Mouse (Mus musculus): ENCODE measurements around the gene Atoh8.

Gene Atoh8

DNA sequence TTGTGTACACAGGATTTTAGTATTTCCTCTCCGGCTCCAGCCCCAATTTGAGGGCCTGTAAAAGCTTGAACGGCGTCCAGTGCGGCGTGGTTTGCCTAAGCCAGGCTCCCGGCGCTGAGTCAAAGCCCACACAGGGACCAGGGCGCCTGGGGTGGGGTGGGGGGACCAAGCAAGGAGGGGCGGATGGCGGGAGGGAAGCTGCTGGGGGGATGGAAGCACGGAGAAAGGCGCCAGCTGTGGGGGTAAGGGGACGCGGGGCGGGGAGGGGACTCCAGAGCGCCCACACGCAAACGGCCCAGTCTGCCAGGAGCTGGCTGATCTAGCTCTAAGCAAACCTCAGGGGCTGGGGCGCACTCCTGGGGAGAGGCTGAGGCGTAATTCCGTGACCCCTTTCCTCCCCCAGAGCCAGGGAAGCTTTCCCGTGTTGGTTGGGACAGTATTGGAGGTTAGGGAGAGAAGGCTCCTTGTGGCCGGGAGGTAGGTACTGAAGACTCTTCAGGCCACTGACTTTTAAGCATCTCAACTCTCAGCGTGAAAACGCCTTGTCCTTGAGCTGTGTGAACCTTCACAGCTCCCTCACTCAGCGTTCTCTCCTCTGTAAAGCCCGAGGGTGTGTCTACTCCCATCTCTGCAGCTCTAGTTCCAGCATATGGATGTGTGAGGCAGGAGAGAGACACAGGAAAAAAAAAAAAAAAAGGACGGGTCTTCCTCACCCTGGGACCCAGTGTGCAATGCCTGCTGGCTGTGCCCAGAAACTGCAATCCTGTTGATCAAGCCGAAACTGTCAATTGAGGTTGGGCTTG, 46.1 kb downstream of the Atoh8 start:
- no peak for DNase-seq

DNA sequence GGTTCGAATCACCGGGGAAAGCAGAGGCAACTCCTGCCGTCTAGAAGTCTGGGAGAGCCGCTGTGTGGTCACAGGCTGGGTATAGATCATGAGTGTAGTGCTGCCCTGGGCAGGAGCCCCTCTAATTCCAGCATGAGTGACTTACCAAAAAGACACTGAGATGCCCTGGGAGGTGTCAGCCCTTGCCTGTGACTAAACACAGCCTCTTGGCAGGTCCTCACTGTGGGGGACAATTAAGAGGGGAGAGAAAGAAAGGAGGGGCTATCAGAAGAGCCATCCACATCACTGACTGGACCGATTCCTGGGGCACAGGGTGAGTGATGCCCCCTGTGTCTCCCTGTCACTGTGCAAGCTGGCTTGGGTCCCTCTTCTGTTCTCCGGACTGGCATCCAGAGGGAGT, 48.6 kb downstream of the Atoh8 start:
- DNase-seq = no peak

DNA sequence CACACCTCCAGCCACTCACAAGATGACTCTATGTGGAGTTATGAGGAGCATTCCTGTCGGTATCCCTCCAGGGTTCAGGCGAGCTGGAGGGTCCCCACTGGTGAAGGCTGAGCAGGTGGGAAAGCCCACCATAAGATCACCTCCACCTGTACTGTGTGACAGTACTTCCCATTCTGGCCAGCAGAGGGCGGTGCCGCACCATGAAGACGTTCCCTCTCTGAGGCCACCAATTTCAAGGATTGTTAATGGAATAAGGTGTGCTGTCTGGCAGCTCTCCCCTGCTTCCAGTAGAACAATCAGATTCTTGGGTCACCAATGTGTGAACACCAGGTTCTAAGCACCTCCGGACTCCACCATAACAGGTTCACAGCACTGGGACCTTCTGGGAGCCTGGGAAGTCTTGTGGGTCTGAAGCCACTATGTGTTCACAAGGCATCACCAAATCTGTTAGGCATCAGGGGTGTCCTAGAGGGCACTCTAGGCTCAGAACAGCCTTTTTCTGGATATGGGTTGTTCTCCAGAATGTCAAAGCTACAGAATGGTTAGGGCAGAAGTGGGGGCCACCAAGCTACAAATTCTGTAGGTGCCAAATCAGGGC, 49.4 kb downstream of the Atoh8 start:
- peak; percentile 78 for DNase-seq

DNA sequence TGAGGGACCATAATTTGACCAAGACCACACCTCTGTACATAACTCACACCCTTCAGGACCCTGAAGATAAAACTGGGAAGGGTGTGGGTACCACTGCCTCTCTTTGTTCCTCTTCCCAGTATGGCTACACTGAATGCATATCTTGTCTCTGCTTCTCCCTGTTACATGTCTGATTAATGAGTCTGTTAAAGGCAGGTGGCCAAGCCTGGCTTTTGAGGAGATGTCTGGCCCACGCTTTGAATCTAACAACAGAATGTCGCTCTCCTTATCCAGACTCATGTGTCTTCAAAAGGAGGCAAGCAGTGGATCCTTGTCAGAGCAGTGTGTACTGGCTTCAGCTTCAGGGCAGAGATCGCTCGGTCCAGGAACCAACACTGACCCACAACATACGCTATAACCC, 50.8 kb downstream of the Atoh8 start:
- DNase-seq = no peak

DNA sequence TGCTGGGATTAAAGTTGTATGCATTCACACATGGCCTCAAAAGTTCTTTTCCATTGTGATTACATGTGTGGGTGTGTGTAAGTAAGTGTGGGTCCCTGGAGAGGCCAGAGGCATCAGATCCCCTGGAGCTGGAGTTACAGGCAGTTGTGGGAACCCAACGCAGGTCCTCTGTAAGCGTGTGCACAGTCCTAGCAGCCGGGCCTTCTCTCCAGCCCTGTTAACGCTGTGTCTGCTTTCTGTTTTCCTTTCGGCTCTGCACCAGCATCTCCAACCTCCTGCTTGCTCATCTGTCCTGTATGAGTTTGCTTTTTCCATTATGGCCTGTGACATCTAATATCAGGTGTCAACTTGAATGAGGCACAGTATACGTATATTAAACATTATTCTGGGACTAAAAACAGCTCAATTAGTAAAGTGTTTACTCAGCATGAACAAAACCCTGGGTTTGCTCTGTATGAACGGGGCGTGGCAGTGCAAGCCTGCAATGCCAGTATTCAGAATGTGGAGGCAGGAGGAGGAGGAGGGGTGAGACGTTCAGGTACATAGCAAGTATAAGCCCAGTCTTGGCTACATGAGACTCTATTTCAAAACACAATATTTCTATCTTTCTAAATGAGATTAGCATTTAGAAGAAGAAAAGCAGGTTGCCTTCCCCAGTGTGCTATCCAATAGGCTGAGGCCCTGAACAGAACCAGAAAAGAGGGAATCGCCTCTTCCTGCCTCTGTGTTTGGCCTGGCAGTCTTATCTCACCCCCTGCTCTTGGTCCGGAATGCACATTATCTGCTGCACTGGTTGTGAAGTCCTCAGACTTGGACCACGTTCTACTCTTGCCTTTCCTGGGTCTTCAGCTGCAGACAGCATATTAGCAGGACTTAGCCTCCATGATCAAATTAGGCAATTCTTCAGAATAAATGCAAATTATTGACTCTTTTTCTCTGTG, 55.5 kb downstream of the Atoh8 start:
- no peak for DNase-seq

DNA sequence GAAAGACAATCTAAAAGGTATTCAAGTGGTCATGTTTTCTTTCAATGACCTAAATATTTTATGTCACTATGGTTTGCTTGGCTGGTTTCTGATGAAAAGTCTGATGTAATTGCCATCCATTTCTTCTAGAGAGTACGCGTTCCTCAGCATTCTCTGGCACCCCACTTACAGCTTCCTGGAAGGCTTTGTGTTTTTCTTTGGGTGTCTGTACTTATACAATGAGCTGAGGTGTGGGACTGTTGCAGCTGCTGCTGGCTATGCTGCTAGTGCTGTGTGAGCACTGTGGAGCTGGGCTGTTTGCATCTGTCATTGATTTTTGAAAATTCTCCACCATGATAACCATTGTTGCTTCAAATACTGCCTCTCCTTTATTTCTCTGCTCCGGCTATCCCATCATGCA, 56.4 kb downstream of the Atoh8 start:
- no peak for DNase-seq

DNA sequence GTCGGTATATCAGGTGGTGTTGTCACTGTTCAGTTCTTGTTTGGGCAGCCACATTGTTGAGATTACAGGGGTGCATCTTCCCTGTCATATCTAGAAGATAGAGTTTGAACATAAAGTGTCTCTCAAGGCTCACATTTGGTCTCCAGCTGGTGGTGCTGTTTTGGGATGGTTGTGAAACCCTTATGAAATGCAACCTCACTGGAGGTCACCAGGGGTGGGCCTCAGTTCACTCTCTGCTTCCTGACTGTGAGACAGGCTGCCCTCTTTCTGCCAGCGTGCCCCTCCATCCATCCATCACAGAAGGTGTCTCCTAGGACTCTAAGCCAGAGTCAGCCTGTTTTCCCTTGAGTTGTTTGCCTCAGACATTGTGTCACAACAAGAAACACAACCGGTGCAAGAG, 58.0 kb downstream of the Atoh8 start:
- DNase-seq = no peak

DNA sequence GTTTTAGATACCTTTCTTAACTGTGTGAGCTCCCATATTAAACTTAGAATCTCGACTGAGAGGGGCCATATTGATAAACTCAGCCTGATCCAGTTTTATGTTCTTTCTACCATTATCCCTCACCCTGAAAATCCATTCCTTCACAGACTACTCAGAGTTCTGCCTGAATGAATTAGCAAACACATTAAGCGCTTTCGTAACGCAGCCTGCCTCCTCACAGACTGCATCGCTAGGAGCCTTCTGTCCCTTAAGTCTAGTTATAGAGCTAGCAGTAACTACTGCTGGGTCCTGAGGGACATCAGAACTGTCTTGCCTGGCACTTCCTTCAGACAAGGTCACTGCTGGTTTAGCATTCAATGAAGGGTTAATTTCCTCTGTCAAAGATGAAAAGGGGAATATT, 59.4 kb downstream of the Atoh8 start:
- no peak for DNase-seq

DNA sequence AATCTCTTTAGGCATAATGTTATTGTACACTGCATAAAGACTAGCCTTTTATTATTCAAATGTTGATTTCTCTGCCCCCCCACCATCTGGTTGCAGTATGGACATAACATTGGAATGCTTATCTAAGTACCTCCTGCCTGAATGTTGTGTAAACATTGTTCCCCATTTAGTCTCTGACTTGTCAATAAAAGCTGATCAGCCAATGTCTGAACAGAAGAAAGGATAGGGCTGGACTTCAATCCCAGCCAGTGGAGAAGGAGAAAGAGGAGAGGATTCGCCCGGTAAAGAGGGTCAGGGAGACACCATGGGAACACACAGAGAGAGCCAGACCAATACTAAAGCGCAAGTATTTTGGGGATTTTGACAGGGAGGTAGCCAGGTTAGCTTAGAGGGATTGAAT, 60.0 kb downstream of the Atoh8 start:
- no peak for DNase-seq

DNA sequence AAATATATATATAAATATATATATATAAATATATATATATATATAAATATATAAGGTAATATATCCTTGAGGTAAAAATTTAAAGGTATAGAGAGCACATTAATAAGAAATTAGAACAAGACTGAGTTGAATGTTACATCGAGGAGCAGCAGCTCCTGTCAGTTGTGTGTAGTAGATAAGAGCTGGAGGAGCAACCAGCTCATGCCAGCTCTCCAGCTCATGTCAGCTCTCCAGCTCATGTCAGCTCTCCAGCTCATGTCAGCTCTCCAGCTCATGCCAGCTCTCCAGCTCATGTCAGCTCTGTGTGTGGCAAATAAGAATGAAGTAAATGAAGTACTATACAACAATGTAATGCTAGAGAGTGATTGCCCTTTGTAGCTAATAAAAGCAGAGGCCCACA, 62.0 kb downstream of the Atoh8 start:
- DNase-seq = no peak

DNA sequence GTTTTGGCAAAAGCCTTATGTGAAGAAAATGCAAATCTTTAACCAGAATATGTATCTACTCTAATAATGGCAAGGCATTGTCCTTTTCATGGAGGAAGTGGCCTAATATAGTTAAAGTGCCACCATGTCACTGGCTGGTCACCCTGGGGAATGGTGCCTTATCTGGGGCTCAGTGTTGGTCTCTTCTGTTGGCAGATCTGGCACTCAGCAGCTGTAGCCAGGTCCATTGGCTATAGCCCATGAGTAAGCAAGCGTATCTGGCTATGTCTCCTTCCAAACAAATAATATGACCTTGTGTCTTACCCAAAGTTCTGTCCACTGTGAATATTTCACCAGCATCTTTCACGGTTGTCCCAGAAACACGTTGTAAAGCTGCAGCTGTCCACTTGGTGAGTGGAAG, 64.0 kb downstream of the Atoh8 start:
- no peak for DNase-seq

DNA sequence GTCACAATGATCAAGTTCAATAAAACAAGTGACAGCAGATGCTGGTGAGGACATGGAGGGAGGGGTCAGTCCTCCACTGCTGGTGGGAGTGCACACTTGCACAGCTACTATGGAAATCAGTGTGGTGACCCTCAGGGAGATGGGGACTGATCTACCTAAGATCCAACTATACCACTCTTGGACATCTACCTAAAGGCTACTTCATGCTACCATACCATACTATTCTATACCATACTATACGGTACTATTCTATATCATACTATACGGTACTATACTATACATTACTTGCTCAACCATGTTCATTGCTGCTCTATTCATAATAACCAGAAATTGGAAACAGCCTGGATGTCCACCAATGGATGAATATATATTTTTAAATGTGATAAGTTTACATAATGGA, 69.5 kb downstream of the Atoh8 start:
- no peak for DNase-seq

DNA sequence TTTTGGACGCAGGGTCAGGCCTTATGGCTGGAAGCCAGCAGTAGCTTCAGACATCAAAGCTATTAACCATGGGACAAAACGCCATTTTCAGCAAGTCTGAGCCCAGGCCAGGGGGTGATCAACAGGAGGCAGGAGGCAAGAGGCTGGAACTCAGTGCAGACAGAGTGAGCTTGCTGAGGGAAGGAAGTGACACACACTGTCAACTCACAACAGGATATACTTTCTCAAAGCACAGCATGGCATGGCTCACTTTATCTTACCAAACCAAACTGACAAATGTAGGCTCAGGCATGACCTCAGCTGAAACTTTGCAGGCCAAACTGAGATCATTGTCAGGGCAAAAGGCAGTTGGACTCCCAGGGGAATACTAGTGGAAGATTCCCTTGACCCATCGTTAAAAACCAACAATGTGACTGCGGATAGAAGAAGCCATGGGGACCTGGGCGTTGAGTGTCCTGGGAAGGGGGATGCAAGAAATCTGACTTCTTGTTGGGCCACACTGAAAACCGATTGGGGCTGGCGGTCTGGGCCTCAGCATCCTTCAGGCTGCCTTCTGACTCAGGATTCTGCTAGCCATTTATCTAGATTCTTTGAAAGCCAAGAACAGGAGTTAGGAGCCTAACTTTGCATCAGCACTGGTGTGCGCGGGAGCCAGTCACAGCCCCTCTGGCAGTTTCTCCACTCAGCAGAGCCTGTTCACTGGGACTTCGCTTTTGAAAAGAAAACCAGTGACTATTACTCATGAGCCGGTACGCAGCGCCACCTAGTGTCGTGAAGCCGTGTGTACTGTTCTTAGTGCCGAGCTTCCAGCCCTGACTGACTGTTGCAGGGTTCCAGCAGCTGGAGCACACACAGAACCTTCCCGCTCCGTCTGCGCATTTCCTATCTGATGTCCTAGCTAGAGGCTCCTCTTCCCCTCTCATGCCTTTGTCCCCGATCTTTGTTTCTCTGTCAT, 70.8 kb downstream of the Atoh8 start:
- DNase-seq = peak; percentile 83

DNA sequence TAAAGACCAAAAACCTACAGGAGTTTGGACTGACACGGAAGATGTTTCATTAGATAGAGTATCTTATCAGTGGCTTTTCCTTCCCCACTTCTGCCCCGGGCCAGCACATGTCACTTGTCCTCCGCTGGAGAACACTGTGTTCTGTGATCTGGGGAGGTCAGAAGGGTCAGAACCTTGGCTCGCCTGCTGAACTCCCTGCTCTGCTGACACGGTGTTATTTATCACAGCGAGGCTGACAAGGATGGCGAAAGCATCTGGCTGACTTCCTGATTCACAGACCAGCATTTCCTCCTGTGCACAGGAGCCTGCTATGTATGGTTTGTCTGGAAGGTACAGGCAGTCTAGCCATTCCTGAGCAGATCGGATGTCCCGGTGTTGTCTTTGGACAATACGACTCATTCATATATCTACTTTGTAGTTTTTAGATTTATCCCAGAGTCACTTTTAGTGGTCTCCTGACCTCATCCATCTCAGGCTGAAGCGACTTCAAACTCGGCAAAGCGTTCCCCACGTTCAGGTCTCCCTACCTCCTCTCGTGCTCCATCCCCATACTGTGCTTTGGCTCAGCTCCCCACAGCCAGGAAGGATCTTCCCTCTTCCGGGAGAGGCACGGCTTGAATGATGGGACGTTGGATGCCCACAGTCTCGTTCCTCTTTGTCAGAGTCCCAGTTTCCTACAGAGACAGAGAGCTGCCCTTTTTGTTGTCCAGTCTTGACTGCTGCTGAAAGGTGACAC, 73.1 kb downstream of the Atoh8 start:
- no peak for DNase-seq

DNA sequence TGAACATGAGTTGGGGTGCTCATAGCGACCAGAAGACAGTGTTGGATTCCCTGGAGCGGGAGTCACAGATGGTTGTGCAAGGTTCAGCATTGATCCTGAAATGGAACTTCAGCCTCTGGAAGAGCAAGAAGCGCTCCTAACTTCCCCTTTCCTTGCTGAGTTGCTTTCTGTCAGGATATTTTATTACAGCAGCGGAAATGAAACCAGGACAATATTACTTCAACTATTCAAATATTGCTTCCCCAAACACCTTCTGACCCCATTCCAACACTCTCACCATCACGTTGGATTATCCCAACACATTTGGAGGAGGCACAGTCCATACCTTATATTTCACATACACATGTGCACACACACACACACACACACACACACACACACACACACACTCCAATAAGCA, 73.6 kb downstream of the Atoh8 start:
- DNase-seq = no peak

DNA sequence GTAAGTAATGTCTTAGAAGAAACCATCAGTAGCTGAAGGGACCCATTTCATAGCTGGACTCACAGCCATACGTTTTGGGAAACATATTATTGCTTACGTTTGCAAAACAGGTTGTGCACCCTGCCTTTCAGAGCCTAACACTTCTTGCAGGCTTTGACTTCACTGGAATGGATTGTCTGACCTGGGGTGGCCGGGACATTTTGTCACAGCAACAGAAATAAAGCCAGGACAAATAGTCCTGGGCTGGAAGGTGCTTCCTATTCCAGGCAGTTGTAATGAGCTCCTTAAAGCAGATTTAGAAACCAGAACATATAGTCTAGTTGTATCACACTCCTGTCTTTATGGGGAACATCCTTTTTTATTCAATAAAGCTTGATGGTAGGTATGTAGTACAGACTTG, 74.4 kb downstream of the Atoh8 start:
- no peak for DNase-seq

DNA sequence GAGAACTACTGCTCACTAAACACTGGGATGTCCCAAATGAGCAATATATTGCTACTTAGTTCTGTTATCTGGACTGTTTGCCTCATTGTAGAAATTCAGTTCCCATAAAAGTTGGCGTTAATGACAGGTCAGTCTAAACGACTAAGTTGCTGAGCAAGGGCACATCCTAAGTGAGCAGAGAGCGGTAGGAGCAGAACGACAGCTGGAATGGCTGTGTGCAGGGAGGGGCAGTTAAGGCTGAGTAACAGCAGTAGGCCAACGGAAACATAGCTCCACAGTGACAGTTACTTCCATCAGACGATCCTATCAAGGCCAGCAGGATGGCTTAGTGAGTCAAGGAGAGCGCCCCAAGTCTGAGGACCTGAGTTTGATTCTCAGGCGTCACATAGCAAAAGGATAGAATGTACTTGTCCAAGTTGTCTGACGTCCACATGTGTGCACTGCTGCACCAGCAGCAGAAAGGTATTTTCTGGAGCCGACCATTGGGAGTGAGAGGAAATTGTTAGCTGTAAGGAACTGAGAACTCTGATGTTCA, 75.4 kb downstream of the Atoh8 start:
- DNase-seq = no peak

DNA sequence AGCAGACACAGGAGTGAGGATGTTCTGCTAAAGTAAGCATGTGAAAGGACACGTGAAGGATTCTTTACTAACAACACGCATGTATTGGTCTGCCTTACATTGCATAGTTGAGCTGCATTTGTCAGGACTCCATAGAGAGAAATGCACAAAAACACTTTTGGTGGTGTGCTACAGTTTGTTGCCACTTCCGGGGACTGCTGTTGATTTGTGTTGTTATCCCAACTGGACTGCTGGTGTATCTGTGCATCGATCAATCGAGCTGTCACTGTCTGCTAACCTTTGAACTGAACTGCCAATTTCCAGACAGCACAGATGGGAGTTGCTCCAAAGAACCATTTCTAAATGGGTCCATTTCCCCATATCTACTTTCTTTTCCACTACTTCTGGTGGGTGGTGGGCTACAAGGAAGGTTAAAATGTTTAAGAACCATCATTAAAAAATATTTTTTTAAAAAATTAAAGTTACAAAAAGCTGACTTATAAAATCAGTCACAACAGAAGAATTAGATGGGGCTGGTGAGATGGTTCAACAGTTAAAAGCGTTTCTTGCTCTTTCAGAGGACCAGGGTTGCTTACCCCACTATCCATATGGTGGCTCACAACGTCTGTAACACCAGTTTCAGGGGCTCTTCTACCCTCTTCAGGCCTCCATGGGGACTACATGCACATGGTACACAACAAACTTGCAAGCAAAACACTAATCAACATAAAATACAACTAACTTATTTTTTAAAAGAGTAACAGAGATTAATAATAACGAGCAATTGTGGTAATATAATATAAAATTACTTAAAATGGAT, 76.2 kb downstream of the Atoh8 start:
- no peak for DNase-seq
